Mouse (Mus musculus): ENCODE data around the gene 1600002K03Rik. TPM values are rescaled to one million over a fixed set of nuclear protein-coding genes. Genes with fewer than 3 reads are reported as not detected.
A peak's percentile ranks its signal among the peaks of the same experiment; 100 is the strongest.

1600002K03Rik gene
- polyA plus RNA-seq, 1 experiment from 2014 or later, result 7.8 TPM

DNA sequence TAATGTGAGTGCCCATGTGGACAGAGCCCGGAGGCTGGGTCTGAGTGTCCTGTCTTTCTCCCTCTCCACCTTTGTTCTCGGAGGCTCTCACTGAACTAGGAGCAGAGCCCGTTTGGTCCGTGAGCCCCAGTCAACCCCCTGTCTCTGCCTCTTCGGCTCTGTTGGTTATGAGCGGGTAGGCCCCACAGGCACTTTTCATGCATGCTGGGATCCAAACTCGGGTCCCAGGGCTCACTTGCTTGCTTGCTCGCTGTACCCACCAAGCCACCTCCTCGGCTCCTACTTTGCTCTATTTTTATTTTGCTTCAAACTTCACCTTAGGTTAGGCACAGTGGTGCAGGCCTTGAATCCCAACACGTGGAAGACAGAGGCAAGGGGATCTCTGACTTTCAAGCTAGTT, 15.0 kb downstream of the 1600002K03Rik start:
- ATAC-seq (ENCODE audit: low read depth), result no peak
- Histone ChIP-seq H3K4me2 (ENCODE audit: low read depth, low read length) (no peak overlapping the region), H3K4me1 (ENCODE audit: control insufficient read depth, insufficient read depth, low read length) (peaks cover 12% of the 10 kb centered on the region), H3K9ac (replicated peaks; ENCODE audit: low read depth, low read length) (no peak overlapping the region), H3K27me3 (ENCODE audit: control insufficient read depth, insufficient read depth, low read length) (no peaks in the 10 kb centered on the region), H3K36me3 (ENCODE audit: control insufficient read depth, insufficient read depth, low read length) (peaks cover 25% of the 10 kb centered on the region), H3K4me3 (ENCODE audit: low read depth, low read length) (no peak overlapping the region), H3K27ac (ENCODE audit: low read depth, low read length) (no peak overlapping the region), H3K9me3 (ENCODE audit: control insufficient read depth, low read length) (no peaks in the 10 kb centered on the region)
- WGBS, result 87% methylated on average over 10 of the region's 10 CpGs

- no peak overlapping the region for H3K27ac ChIP-seq (ENCODE audit: low read depth, low read length)
- no peaks in the 10 kb centered on the region for H3K9me3 ChIP-seq (ENCODE audit: control insufficient read depth, low read length)
- 76% methylated on average over 15 of the region's 15 CpGs for WGBS
- H3K9ac ChIP-seq (replicated peaks; ENCODE audit: low read depth, low read length), result no peak overlapping the region
- peaks cover 12% of the 10 kb centered on the region for H3K4me1 ChIP-seq (ENCODE audit: control insufficient read depth, insufficient read depth, low read length)
- ATAC-seq (ENCODE audit: low read depth), result no peak
- no peak overlapping the region for H3K4me2 ChIP-seq (ENCODE audit: low read depth, low read length)
- no peak overlapping the region for H3K4me3 ChIP-seq (ENCODE audit: low read depth, low read length)
- peaks cover 25% of the 10 kb centered on the region for H3K36me3 ChIP-seq (ENCODE audit: control insufficient read depth, insufficient read depth, low read length)
- no peaks in the 10 kb centered on the region for H3K27me3 ChIP-seq (ENCODE audit: control insufficient read depth, insufficient read depth, low read length)
Observed at GRCm38 (mm10) chr10:80188453-80189024, 15.8 kb downstream of the 1600002K03Rik start.

DNA sequence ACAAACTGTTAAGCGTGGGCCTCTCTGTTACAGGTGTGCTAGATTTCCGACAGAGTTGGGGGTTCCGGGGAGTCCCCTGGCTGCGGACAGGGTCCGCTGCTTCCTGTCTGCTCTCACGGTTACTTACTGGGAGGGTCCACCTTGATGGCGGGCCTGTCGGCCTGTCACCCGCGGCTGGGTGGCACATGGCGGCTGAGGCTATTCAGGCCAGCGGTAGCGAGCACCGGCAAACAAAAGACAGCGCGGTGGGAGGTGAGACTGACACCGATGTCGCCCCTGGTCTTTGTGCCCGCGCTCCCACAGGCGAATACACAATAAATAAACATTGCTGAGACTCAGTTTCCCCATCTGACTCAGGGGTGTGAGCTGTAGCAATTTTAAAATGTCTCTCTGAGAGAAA, 17.3 kb downstream of the 1600002K03Rik start:
- peak; percentile 9; the same call in 1 of the 2 replicates for ATAC-seq (ENCODE audit: low read depth)
- Histone ChIP-seq H3K36me3 (ENCODE audit: control insufficient read depth, insufficient read depth, low read length) (peaks cover 22% of the 10 kb centered on the region), H3K4me1 (ENCODE audit: control insufficient read depth, insufficient read depth, low read length) (peaks cover 12% of the 10 kb centered on the region)

GRCm38 (mm10) chr10:80190491-80191051, 17.8 kb downstream of the 1600002K03Rik start:
- no peaks in the 10 kb centered on the region for H3K9me3 ChIP-seq (ENCODE audit: control insufficient read depth, low read length)
- H3K27me3 ChIP-seq (ENCODE audit: control insufficient read depth, insufficient read depth, low read length), result no peaks in the 10 kb centered on the region
- peak overlapping the region; percentile 72 for H3K27ac ChIP-seq (ENCODE audit: low read depth, low read length)
- H3K9ac ChIP-seq (replicated peaks; ENCODE audit: low read depth, low read length), result peak overlapping the region; percentile 63
- ATAC-seq (ENCODE audit: low read depth), result peak; percentile 35
- peak overlapping the region; percentile 33 for H3K4me3 ChIP-seq (ENCODE audit: low read depth, low read length)
- H3K4me2 ChIP-seq (ENCODE audit: low read depth, low read length), result peak overlapping the region; percentile 66
- WGBS, result under 1% methylated on average over 48 of the region's 48 CpGs
- peaks cover 22% of the 10 kb centered on the region for H3K36me3 ChIP-seq (ENCODE audit: control insufficient read depth, insufficient read depth, low read length)
- H3K4me1 ChIP-seq (ENCODE audit: control insufficient read depth, insufficient read depth, low read length), result peaks cover 12% of the 10 kb centered on the region

More for the DNA sequence above, 17.3 kb downstream of the 1600002K03Rik start:
- peak overlapping the region; percentile 63; the same call in 1 of the 2 replicates for H3K9ac ChIP-seq (replicated peaks; ENCODE audit: low read depth, low read length)
- peak overlapping the region; percentile 33 for H3K4me3 ChIP-seq (ENCODE audit: low read depth, low read length)
- H3K9me3 ChIP-seq (ENCODE audit: control insufficient read depth, low read length), result no peaks in the 10 kb centered on the region
- peak overlapping the region; percentile 66 for H3K4me2 ChIP-seq (ENCODE audit: low read depth, low read length)
- no peaks in the 10 kb centered on the region for H3K27me3 ChIP-seq (ENCODE audit: control insufficient read depth, insufficient read depth, low read length)
- H3K27ac ChIP-seq (ENCODE audit: low read depth, low read length), result peak overlapping the region; percentile 72
- WGBS, result 2% methylated on average over 21 of the region's 21 CpGs

- no peaks in the 10 kb centered on the region for H3K27me3 ChIP-seq (ENCODE audit: control insufficient read depth, insufficient read depth, low read length)
- H3K4me2 ChIP-seq (ENCODE audit: low read depth, low read length), result no peak overlapping the region
- H3K9ac ChIP-seq (replicated peaks; ENCODE audit: low read depth, low read length), result no peak overlapping the region
- no peak for ATAC-seq (ENCODE audit: low read depth)
- no peak overlapping the region for H3K27ac ChIP-seq (ENCODE audit: low read depth, low read length)
- H3K4me1 ChIP-seq (ENCODE audit: control insufficient read depth, insufficient read depth, low read length), result peaks cover 12% of the 10 kb centered on the region
- no peak overlapping the region for H3K4me3 ChIP-seq (ENCODE audit: low read depth, low read length)
- H3K9me3 ChIP-seq (ENCODE audit: control insufficient read depth, low read length), result no peaks in the 10 kb centered on the region
- 78% methylated on average over 6 of the region's 6 CpGs for WGBS
- peaks cover 3% of the 10 kb centered on the region for H3K36me3 ChIP-seq (ENCODE audit: control insufficient read depth, insufficient read depth, low read length)
Observed at GRCm38 (mm10) chr10:80193976-80194375, 21.2 kb downstream of the 1600002K03Rik start.

- H3K27me3 ChIP-seq (ENCODE audit: control insufficient read depth, insufficient read depth, low read length), result no peaks in the 10 kb centered on the region
- H3K4me1 ChIP-seq (ENCODE audit: control insufficient read depth, insufficient read depth, low read length), result peaks cover 12% of the 10 kb centered on the region
- no peak overlapping the region for H3K27ac ChIP-seq (ENCODE audit: low read depth, low read length)
- no peak for ATAC-seq (ENCODE audit: low read depth)
- no peaks in the 10 kb centered on the region for H3K9me3 ChIP-seq (ENCODE audit: control insufficient read depth, low read length)
- H3K4me3 ChIP-seq (ENCODE audit: low read depth, low read length), result no peak overlapping the region
- WGBS, result 55% methylated on average over 8 of the region's 8 CpGs
- no peaks in the 10 kb centered on the region; the same call in 1 of the 2 replicates for H3K36me3 ChIP-seq (ENCODE audit: control insufficient read depth, insufficient read depth, low read length)
- H3K9ac ChIP-seq (replicated peaks; ENCODE audit: low read depth, low read length), result no peak overlapping the region
- no peak overlapping the region for H3K4me2 ChIP-seq (ENCODE audit: low read depth, low read length)
Observed at GRCm38 (mm10) chr10:80194441-80194840, 21.7 kb downstream of the 1600002K03Rik start.

- no peaks in the 10 kb centered on the region for H3K4me1 ChIP-seq (ENCODE audit: control insufficient read depth, insufficient read depth, low read length)
- no peak for ATAC-seq (ENCODE audit: low read depth)
- H3K9me3 ChIP-seq (ENCODE audit: control insufficient read depth, low read length), result no peaks in the 10 kb centered on the region
- no peak overlapping the region for H3K4me3 ChIP-seq (ENCODE audit: low read depth, low read length)
- H3K4me2 ChIP-seq (ENCODE audit: low read depth, low read length), result no peak overlapping the region
- H3K36me3 ChIP-seq (ENCODE audit: control insufficient read depth, insufficient read depth, low read length), result no peaks in the 10 kb centered on the region
- no peak overlapping the region for H3K27ac ChIP-seq (ENCODE audit: low read depth, low read length)
- H3K9ac ChIP-seq (replicated peaks; ENCODE audit: low read depth, low read length), result no peak overlapping the region
- WGBS, result 93% methylated on average over 1 of the region's 1 CpGs
- H3K27me3 ChIP-seq (ENCODE audit: control insufficient read depth, insufficient read depth, low read length), result no peaks in the 10 kb centered on the region
Observed at GRCm38 (mm10) chr10:80196167-80196566, 23.4 kb downstream of the 1600002K03Rik start.

DNA sequence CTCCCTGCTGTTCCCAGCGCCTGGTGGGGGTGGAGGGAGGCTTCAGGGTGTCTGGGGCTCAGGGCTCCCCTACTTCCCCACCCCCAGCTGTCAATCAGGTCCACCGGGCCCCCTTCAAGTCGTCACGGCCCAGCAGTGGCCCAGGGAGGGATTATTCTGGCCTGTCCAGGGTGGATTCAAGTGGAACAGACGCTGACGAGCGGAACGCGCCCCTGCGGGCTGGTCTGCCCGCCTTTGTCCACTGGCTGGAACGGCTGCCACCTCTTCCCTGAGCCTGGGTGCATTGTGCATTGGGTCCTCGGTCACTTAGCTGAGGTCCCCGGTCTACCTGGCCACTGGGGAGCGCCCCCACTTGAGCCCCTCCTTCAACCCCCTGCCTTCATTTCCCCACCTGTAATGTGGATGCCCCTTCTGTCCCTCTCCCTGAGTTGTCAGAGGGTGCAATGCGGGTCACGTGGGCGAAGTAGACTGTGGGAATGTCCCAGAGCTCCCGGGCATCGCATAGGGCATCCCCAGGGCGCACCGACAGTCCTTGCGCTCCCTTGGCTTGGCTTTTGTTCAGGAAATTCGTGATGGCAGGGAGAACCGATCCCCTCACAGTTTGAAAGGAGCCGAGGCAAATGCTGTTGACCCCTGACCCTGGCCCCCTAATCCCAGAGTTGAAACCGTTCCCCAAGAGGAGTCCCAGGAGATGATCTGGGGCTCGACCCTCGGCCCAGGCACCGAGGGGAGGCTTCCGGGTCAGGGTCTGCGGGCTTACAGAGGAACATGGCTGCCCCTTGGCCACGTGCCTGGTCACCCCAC, 24.2 kb downstream of the 1600002K03Rik start:
- Histone ChIP-seq H3K27ac (ENCODE audit: low read depth, low read length) (no peak overlapping the region), H3K9ac (replicated peaks; ENCODE audit: low read depth, low read length) (no peak overlapping the region), H3K4me2 (ENCODE audit: low read depth, low read length) (no peak overlapping the region), H3K36me3 (ENCODE audit: control insufficient read depth, insufficient read depth, low read length) (no peaks in the 10 kb centered on the region), H3K27me3 (ENCODE audit: control insufficient read depth, insufficient read depth, low read length) (no peaks in the 10 kb centered on the region), H3K4me1 (ENCODE audit: control insufficient read depth, insufficient read depth, low read length) (no peaks in the 10 kb centered on the region), H3K4me3 (ENCODE audit: low read depth, low read length) (no peak overlapping the region), H3K9me3 (ENCODE audit: control insufficient read depth, low read length) (no peaks in the 10 kb centered on the region)
- WGBS, result 64% methylated on average over 33 of the region's 33 CpGs
- ATAC-seq (ENCODE audit: low read depth), result no peak
